Comparison of ENCODE assay signal across 23 mouse cellular contexts in genomic region chr3:65521391-65521790, GRCm38 (mm10). TPM values are rescaled to one million over a fixed set of nuclear protein-coding genes. Genes with fewer than 3 reads are reported as not detected.
DNase-seq lines count a peak whose midpoint lies in the region; ATAC-seq lines count a peak whose summit lies in the region.
"Had no signal": no experiment of that assay in that cellular context is flagged by ENCODE, and none has a peak within 500 bp of the region (broad histone marks: within the 10 kb centered on the region; RNA-seq: fewer than 3 reads in every experiment).

No protein-coding gene starts in this region.

- H3K4me1 ChIP-seq in midbrain, embryonic 11.5 days (ENCODE audit: control insufficient read depth, insufficient read depth, low read length), result peaks cover 4% of the 10 kb centered on the region; the same call in 1 of the 2 replicates
- peaks cover 11% of the 10 kb centered on the region for H3K4me1 ChIP-seq in midbrain, embryonic 10.5 days

- H3K27me3 ChIP-seq in midbrain, embryonic 11.5 days (ENCODE audit: control insufficient read depth, insufficient read depth, low read length), result no peaks in the 10 kb centered on the region
- H3K27me3 ChIP-seq in midbrain, embryonic 10.5 days (ENCODE audit: low read depth, poor library complexity, severe bottlenecking), result 0 out of 2 replicates have a peak, but pooled peaks cover 11% of the 10 kb centered on the region
- H3K27me3 ChIP-seq: CH12.LX; embryonic facial prominence, embryonic 12.5 days; forebrain, embryonic 13.5 days; forebrain, embryonic 15.5 days; Patski had no signal

- WGBS in midbrain, embryonic 11.5 days, result 75% methylated on average over 1 of the region's 1 CpGs
- WGBS in midbrain, embryonic 10.5 days, result 87% methylated on average over 1 of the region's 1 CpGs

- H3K9me3 ChIP-seq in midbrain, embryonic 11.5 days (ENCODE audit: control insufficient read depth, low read length), result no peaks in the 10 kb centered on the region
- H3K9me3 ChIP-seq in midbrain, embryonic 10.5 days (replicated peaks), result no peaks in the 10 kb centered on the region
- H3K9me3 ChIP-seq: embryonic facial prominence, embryonic 12.5 days; forebrain, embryonic 13.5 days; forebrain, embryonic 15.5 days; G1E had no signal

- H3K36me3 ChIP-seq in midbrain, embryonic 11.5 days (ENCODE audit: control insufficient read depth, insufficient read depth, low read length), result no peaks in the 10 kb centered on the region
- H3K36me3 ChIP-seq in midbrain, embryonic 10.5 days, result no peaks in the 10 kb centered on the region
- H3K36me3 ChIP-seq: embryonic facial prominence, embryonic 12.5 days; forebrain, embryonic 15.5 days; G1E had no signal

- no peak overlapping the region for H3K9ac ChIP-seq in midbrain, embryonic 11.5 days (ENCODE audit: low read length)
- H3K9ac ChIP-seq: embryonic facial prominence, embryonic 12.5 days; forebrain, embryonic 13.5 days; forebrain, embryonic 15.5 days; forebrain, postnatal 0 days had no signal

- ATAC-seq in midbrain, embryonic 11.5 days (ENCODE audit: low FRiP score), result no peak
- ATAC-seq: activated CD4-positive, CD25-positive, alpha-beta regulatory T cell, adult 4 months; CD4-positive, CD25-positive, alpha-beta regulatory T cell, adult 4 months; forebrain, embryonic 13.5 days; forebrain, embryonic 15.5 days; forebrain, postnatal 0 days; Patski had no signal

- H3K4me2 ChIP-seq in midbrain, embryonic 11.5 days, result no peak overlapping the region
- H3K4me2 ChIP-seq: embryonic facial prominence, embryonic 12.5 days; forebrain, embryonic 13.5 days; forebrain, embryonic 15.5 days had no signal

- no peak overlapping the region for H3K27ac ChIP-seq in midbrain, embryonic 11.5 days (ENCODE audit: low read depth, low read length)
- no peak overlapping the region for H3K27ac ChIP-seq in midbrain, embryonic 10.5 days (replicated peaks)
- H3K27ac ChIP-seq: embryonic facial prominence, embryonic 12.5 days; forebrain, embryonic 13.5 days; forebrain, embryonic 15.5 days had no signal

- DNase-seq in embryo, embryonic 11 days, result peak; percentile 37
- no peak for DNase-seq in embryo, embryonic 9.5 days (ENCODE audit: extremely low spot score)
- DNase-seq in midbrain, embryonic 11.5 days (ENCODE audit: low spot score, missing footprints), result peak; percentile 72
- DNase-seq in midbrain, embryonic 10.5 days (ENCODE audit: low spot score), result no peak
- no peak for DNase-seq in thymus, postnatal 0 days (ENCODE audit: low spot score)
- DNase-seq: adrenal gland, adult 8-10 months; adrenal gland, postnatal 14 days; adrenal gland, postnatal 36 days; B cell, adult 2 months; cerebellum, adult 11-12 months; cerebellum, adult 2 months; cerebellum, adult 9-10 months; cerebellum, postnatal 10 days; cerebellum, postnatal 25 days; forebrain, postnatal 0 days had no signal

- H3K4me3 ChIP-seq in midbrain, embryonic 11.5 days (ENCODE audit: low read depth, low read length), result no peak overlapping the region
- H3K4me3 ChIP-seq in midbrain, embryonic 10.5 days, result no peak overlapping the region
- H3K4me3 ChIP-seq: embryonic facial prominence, embryonic 12.5 days; forebrain, embryonic 13.5 days; forebrain, embryonic 15.5 days had no signal

RNA-seq across cellular contexts. Expression of gene Tiparp, which starts 6.8 kb away (rescaled TPM):
- polyA plus RNA-seq in midbrain, embryonic 11.5 days (2014; fragmentation: Nextera tagmentation; extraction: Ambion mirVana), result 38.8 and 41.6 TPM in 2 replicates
- polyA plus RNA-seq in midbrain, embryonic 10.5 days (2016; fragmentation: Nextera tagmentation; extraction: Ambion mirVana), result 43.4 and 44.9 TPM in 2 replicates
- polyA plus RNA-seq in thymus, postnatal 0 days (2015; fragmentation: Nextera tagmentation; extraction: Ambion mirVana), result 21.7 and 25.4 TPM in 2 replicates

Comparison
In these comparisons a context has a peak if more than half of its experiments do, and no peak if none do; other contexts are left out.
1. DNase-seq: peak in embryo, embryonic 11 days (single experiment) and midbrain, embryonic 11.5 days (single experiment); none in embryo, embryonic 9.5 days (single experiment), midbrain, embryonic 10.5 days (single experiment) and thymus, postnatal 0 days (single experiment).